Comparison of ENCODE assay signal across 30 mouse cellular contexts in genomic region chr8:94472741-94473140, GRCm38 (mm10). TPM values are rescaled to one million over a fixed set of nuclear protein-coding genes. Genes with fewer than 3 reads are reported as not detected.
"Had no signal": no experiment of that assay in that cellular context is flagged by ENCODE, and none has a peak within 500 bp of the region (broad histone marks: within the 10 kb centered on the region; RNA-seq: fewer than 3 reads in every experiment).

No protein-coding gene starts in this region.

- H3K36me3 ChIP-seq: limb, embryonic 10.5 days; limb, embryonic 12.5 days; limb, embryonic 13.5 days; limb, embryonic 15.5 days; liver, embryonic 12.5 days; liver, embryonic 13.5 days; liver, embryonic 15.5 days; lung, embryonic 15.5 days; midbrain, embryonic 10.5 days; midbrain, embryonic 12.5 days; midbrain, embryonic 13.5 days; midbrain, embryonic 15.5 days had no signal

- H3K9ac ChIP-seq: limb, embryonic 12.5 days; limb, embryonic 13.5 days; limb, embryonic 15.5 days; liver, embryonic 12.5 days; liver, embryonic 13.5 days; liver, embryonic 14.5 days; liver, embryonic 15.5 days; liver, postnatal 0 days; lung, embryonic 14.5 days; lung, embryonic 15.5 days; midbrain, embryonic 12.5 days; midbrain, embryonic 13.5 days; midbrain, embryonic 15.5 days had no signal

- H3K4me1 ChIP-seq: limb, embryonic 12.5 days; limb, embryonic 13.5 days; limb, embryonic 15.5 days; liver, embryonic 12.5 days; liver, embryonic 13.5 days; liver, embryonic 15.5 days; lung, embryonic 15.5 days; megakaryocyte, embryonic 14.5 days; midbrain, embryonic 10.5 days; midbrain, embryonic 12.5 days; midbrain, embryonic 13.5 days; midbrain, embryonic 15.5 days had no signal

- H3K4me3 ChIP-seq: left cerebral cortex, adult 2 months; limb, embryonic 10.5 days; limb, embryonic 12.5 days; limb, embryonic 13.5 days; limb, embryonic 15.5 days; liver, embryonic 12.5 days; liver, embryonic 13.5 days; liver, embryonic 15.5 days; lung, embryonic 15.5 days; megakaryocyte, embryonic 14.5 days; midbrain, embryonic 10.5 days; midbrain, embryonic 12.5 days; midbrain, embryonic 13.5 days; midbrain, embryonic 15.5 days; myocyte had no signal

- H3K27me3 ChIP-seq: limb, embryonic 12.5 days; limb, embryonic 13.5 days; limb, embryonic 15.5 days; liver, embryonic 13.5 days; liver, embryonic 15.5 days; lung, embryonic 15.5 days; midbrain, embryonic 12.5 days; midbrain, embryonic 13.5 days; midbrain, embryonic 15.5 days had no signal

- H3K9me3 ChIP-seq: limb, embryonic 10.5 days; limb, embryonic 12.5 days; limb, embryonic 13.5 days; limb, embryonic 15.5 days; liver, embryonic 12.5 days; liver, embryonic 13.5 days; liver, embryonic 15.5 days; lung, embryonic 15.5 days; midbrain, embryonic 10.5 days; midbrain, embryonic 12.5 days; midbrain, embryonic 13.5 days; midbrain, embryonic 15.5 days had no signal

- DNase-seq: left cerebral cortex, postnatal 4 days; liver; liver, embryonic 13.5 days; liver, postnatal 0 days; lung, adult 18-20 months; lung, adult 2 months; lung, embryonic 14.5 days; lung, postnatal 10 days; lung, postnatal 14 days; lung, postnatal 36 days; lung, postnatal 4 days; midbrain, embryonic 14.5 days had no signal

- H3K27ac ChIP-seq: left cerebral cortex, adult 2 months; limb, embryonic 10.5 days; limb, embryonic 12.5 days; limb, embryonic 13.5 days; limb, embryonic 15.5 days; liver, embryonic 12.5 days; liver, embryonic 13.5 days; liver, embryonic 14.5 days; liver, embryonic 15.5 days; lung, embryonic 15.5 days; macrophage; midbrain, embryonic 10.5 days; midbrain, embryonic 12.5 days; midbrain, embryonic 13.5 days; midbrain, embryonic 15.5 days had no signal

- H3K4me2 ChIP-seq: limb, embryonic 12.5 days; limb, embryonic 13.5 days; limb, embryonic 15.5 days; liver, embryonic 11.5 days; liver, embryonic 12.5 days; liver, embryonic 13.5 days; liver, embryonic 15.5 days; lung, embryonic 14.5 days; lung, embryonic 15.5 days; midbrain, embryonic 11.5 days; midbrain, embryonic 12.5 days; midbrain, embryonic 13.5 days; midbrain, embryonic 15.5 days had no signal

RNA-seq across cellular contexts. Expression of gene Nlrc5, which starts 38.6 kb away (rescaled TPM):
- polyA plus RNA-seq: limb, embryonic 10.5 days; liver, embryonic 11.5 days; midbrain, embryonic 11.5 days had no signal
